Mouse (Mus musculus) CD8-positive naive resting alpha-beta T cell, adult 2 months (primary cell): ENCODE results near the gene Eif2b3.

ENCODE experiments used
- DNase-seq, 2 experiments: peaks; one replicate each; pipeline ENCODE4 v3.0.0; 2022; ENCODE audit warnings: low read depth in 2 of 2, low spot score in 2 of 2

The Eif2b3 gene

DNA sequence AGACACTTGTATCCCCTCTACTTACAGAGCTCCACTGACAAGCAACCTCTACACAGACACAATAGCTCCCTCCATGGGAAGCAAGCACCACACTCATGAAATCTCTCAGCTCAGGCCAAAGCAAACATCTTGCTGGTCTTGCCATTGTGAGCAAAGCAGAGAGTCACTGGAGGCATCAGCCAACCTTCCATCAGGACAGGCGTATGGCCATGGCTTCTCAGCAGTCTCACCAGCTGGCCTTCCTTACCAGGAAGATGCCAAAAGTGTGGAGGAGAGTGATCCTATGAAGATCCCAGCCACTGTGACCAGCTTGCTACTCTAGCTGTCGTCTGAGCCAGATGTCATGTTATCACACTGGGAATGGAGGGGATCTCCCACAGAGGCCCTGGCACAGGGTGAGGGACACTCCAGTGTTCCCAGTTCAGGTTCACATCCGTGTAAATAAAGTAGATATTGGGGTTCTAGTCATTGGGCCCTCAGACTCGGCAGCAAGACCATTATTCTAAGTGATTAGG is 4.2 kb upstream of the Eif2b3 start:
- no peak for DNase-seq

GRCm38 (mm10) chr4:117017738-117018137 is 1.5 kb upstream of the Eif2b3 start:
- no peak for DNase-seq

GRCm38 (mm10) chr4:117018327-117018726 is 875 bp upstream of the Eif2b3 start:
- DNase-seq, result no peak

DNA sequence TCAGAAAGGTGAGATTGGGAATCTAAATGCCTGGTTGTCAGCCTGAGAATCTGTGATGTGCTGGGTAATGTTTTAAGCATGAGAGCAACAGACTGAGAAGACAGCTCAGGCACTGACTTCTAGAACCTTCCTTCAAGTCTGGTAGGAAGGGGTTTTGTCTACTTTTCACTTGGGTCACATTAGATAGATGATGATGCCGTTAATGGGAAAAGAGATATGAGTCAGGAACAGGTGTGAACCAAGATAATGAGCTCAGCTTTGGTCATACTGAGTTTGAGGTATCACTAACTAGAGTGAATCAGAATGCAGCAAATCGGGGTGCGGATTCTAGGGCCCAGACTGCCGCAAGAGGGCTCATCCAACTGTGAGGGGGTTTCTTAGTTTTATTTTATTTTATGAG is 4.3 kb downstream of the Eif2b3 start:
- no peak for DNase-seq

DNA sequence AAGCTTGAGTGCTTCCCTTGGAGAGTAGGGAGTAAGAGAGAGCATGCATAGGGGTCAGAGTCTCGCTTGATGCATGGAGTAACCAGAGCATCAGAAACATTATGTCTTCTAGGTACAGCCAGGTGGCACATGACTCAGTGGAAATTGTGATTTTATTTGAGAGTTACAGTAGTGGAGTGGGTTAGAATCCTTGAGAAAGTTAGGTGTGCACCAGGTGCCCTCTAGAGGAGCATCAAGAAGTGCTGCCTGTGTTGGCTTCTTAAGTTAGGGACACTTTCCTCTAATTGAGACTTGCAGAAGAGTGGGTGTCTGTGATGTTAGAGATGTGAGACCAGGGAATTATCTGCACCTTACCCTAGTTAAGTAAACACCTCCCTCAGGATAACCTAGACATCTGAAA is 11.9 kb downstream of the Eif2b3 start:
- no peak for DNase-seq

GRCm38 (mm10) chr4:117039925-117040687 is 20.9 kb downstream of the Eif2b3 start:
- no peak for DNase-seq

- DNase-seq, result no peak
These were observed 21.6 kb downstream of the Eif2b3 start for GRCm38 (mm10) chr4:117040791-117041190.

DNA sequence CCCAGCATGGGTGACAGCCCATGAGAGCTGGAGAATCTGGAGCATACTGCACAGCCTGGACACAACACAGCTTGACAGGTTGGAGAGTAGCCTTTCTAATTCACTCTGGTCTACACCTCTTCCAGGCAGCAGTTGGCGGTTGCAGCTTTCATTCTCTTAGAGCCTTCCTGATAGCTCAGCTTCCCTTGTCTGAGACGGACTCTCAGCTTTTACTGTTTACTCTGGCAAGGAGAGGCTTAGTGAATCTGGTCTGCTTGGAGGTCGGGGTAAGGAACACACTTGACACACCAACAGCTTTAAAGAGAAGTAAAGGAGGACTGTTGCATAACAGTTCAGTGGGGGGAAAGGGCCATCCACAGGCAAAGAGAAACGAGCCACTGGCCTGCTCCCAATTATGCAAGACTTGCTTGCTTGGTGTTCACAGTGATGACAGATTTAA is 22.1 kb downstream of the Eif2b3 start:
- DNase-seq, result no peak

GRCm38 (mm10) chr4:117048836-117049235 is 29.6 kb downstream of the Eif2b3 start:
- DNase-seq, result no peak

- no peak for DNase-seq
These were observed 30.3 kb downstream of the Eif2b3 start for GRCm38 (mm10) chr4:117049485-117049884.

GRCm38 (mm10) chr4:117052626-117053025 is 33.4 kb downstream of the Eif2b3 start:
- DNase-seq, result no peak

GRCm38 (mm10) chr4:117053956-117054355 is 34.8 kb downstream of the Eif2b3 start:
- no peak for DNase-seq

- DNase-seq, result no peak
These were observed 36.9 kb downstream of the Eif2b3 start for GRCm38 (mm10) chr4:117056102-117056501.

DNA sequence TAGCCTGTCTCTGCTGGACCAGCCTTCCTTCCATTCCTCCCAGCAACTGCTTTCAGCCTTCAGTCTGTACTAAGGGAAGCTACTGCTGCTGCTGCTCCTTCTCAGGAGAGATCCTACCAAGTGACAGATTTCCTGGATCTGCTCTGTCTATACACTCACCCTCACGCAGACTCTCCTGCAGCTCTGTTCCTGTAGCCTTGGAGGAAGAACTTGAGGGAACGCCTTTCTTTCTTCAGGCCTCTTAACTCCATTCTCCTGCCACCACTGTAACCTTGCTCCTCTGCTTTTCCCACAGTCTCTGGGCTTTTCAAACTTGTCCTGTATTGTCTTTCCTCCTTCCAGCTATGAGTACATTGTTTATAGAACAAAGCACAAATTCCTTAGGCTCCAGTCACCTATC is 37.3 kb downstream of the Eif2b3 start:
- no peak for DNase-seq

DNA sequence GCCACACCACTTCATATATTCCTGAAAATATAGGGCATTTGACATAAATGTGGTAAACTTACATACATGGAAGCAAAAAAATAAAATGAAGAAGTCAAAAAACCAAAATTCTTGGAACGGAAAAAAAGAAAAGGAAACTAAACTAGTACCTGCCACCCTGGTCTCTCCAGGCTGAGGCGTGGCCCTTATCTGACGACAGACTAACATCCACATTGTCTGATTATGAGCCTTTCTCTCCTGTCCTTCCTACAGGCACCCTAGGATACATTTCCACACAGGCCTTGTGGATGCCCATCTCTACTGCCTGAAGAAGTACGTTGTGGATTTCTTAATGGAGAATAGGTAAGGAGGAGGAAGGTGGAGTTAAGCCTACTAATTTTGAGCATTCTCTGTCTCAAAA is 39.3 kb downstream of the Eif2b3 start:
- no peak for DNase-seq

- no peak for DNase-seq
These were observed 43.6 kb downstream of the Eif2b3 start for GRCm38 (mm10) chr4:117062700-117063390.

GRCm38 (mm10) chr4:117068035-117068434 is 48.8 kb downstream of the Eif2b3 start:
- DNase-seq, result no peak

DNA sequence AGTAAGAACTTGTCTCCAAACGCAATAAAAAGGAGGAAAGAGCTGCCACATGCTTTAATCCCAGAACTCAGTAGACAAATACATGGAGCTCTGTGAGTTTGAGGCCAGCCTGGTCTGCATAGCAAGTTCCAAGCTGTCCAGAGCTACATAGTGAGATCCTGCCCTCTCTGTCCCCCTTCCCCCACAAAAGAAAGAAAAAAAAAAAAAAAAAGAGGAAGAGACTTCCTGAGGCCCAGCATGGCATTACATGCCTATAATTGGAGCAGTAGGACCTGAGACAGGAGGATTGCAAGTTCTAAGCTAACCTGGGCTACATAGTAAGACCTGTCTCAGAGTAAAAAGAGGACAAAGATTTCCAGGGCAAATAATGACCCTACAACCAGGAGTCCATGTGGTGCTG is 50.4 kb downstream of the Eif2b3 start:
- no peak for DNase-seq

DNA sequence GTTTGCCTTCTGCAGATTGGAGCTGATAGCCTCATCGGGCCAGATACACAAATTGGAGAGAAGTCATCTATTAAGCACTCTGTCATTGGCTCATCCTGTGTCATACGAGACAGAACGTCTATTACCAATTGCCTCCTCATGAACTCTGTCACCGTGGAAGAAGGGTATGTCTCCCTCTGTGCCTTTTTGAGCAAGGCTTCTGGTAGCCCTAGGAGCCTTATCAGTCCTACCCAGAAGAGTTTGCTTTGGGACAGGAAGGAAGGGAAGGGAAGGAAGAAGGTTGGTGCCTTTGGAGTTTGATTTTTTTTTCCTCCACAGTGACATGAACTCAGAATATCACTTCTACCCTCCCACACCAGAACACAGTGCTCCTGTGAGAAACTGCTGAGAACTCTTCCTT is 51.4 kb downstream of the Eif2b3 start:
- no peak for DNase-seq

GRCm38 (mm10) chr4:117071183-117071582 is 52.0 kb downstream of the Eif2b3 start:
- DNase-seq, result no peak

- no peak for DNase-seq
These were observed 68.9 kb downstream of the Eif2b3 start for GRCm38 (mm10) chr4:117087948-117088640.

GRCm38 (mm10) chr4:117090586-117090985 is 71.4 kb downstream of the Eif2b3 start:
- no peak for DNase-seq
